Mouse (Mus musculus) ES-E14 (cell line): ENCODE results near the gene Gigyf2.

Experiments
- HCFC1 ChIP-seq: IDR thresholded peaks from 2 replicates; pipeline ENCODE4 v1.6.1; 2012; ENCODE audit warnings: low read length, inconsistent platforms, borderline replicate concordance; ENCODE audit not compliant: insufficient read depth
- ZC3H11A ChIP-seq: IDR thresholded peaks from 2 replicates; pipeline ENCODE4 v1.6.1; 2012; ENCODE audit warnings: low read depth, mild to moderate bottlenecking, inconsistent platforms, low read length, borderline replicate concordance

DNA sequence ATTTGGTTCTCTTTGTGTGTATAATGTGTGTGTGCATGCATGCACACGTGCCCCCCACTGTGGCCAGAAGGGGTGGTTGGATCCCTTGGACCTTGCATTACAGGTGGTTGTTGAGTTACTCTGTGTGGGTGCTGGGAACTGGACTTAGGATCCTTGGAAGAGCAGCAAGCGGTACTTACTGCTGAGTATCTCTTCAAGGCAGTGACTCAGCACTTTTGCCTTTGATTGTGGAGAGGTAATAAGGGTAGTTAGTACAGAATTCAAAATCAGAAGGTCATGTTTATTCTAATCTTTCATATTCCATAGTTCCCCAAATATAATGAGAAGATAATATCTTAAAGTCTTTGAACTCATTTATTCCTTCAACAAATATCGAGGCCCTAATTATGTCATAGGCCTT, 54.4 kb downstream of the Gigyf2 start:
- TF ChIP-seq HCFC1 (no peak), ZC3H11A (no peak)
